Mouse (Mus musculus): ENCODE measurements around the gene Olfr142. TPM values are rescaled to one million over a fixed set of nuclear protein-coding genes. Genes with fewer than 3 reads are reported as not detected.
"Not testable (repeated sequence)": the region's sequence is repeated elsewhere in the genome, so short reads cannot be mapped to it uniquely, and the experiment has no call there.

Olfr142 gene
- not detected for total RNA-seq (2022)

GRCm38 (mm10) chr2:90257492-90257891 is at the start of gene Olfr142:
Gene Olfr142 (minus strand): TSS chr2:90257592.
- no peak for DNase-seq (ENCODE audit: low spot score in 2 of 2)

DNA sequence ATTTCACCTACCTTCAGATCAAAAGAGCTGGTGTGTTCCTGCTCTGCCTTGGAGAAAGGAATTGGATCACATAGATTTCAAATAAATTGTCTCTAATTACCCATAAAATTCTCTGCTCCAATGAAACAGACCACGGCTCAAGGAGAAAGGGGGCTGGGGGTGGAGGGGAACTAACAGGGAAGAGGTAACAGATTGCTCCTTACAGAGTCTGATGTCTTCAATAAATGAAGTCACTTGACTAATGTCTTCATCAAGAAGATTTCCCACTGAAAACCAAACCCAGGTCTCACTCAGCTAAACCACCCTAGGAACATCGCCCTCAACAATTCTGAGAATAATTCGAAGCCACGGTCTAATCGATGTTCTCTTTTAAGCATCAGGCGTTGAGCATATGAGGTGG is 35.3 kb upstream of the Olfr142 start, which contains the start of gene Olfr1272:
Gene Olfr1272 (minus strand): TSS at position 101 of the 400 bp plus-strand sequence.
- DNase-seq (ENCODE audit: low spot score in 2 of 2) = no peak

DNA sequence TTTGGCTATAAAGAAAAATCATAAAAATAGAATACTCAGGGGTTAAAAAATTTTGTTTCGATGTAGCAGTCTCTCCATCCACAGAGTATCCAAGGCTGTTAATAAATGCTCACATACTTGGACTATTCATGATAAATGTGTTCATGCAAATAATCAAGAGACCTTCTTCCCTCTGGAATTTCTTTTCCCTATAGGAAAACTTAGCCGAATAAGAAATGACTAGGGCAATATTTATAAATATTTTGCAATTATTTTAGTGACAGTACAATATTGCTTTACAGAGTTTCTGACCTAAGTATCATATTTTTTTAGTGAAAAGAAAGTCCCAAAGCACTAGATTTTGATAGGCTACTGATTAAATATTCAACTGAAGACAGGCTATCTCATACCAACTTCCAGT is 13.5 kb upstream of the Olfr142 start, which contains the start of gene Olfr1271:
Gene Olfr1271 (minus strand): TSS at position 101 of the 400 bp plus-strand sequence.
- DNase-seq (ENCODE audit: low spot score in 2 of 2) = no peak

- not testable (repeated sequence) for DNase-seq (ENCODE audit: low spot score in 2 of 2)
Measured at GRCm38 (mm10) chr2:90224393-90224792, 33.0 kb downstream of the Olfr142 start, which contains the start of gene Olfr1506. Gene Olfr1506 (minus strand): TSS chr2:90224493.

Other genes starting within 250 kb of the Olfr142 start
- gene Olfr1263, start 245.5 kb downstream of the Olfr142 start, total RNA-seq (2022) = not detected
- not detected for gene Olfr1264, start 232.0 kb downstream of the Olfr142 start, total RNA-seq (2022)
- not detected for gene Olfr1265, start 222.3 kb downstream of the Olfr142 start, total RNA-seq (2022)
- not detected for gene Olfr140, start 194.0 kb downstream of the Olfr142 start, total RNA-seq (2022)
- not detected for gene Olfr1269, start 136.2 kb downstream of the Olfr142 start, total RNA-seq (2022)
- not detected for gene Olfr32, start 115.3 kb downstream of the Olfr142 start, total RNA-seq (2022)
- gene Olfr1270, start 104.5 kb downstream of the Olfr142 start, total RNA-seq (2022) = not detected
- gene Olfr1506, start 33.1 kb downstream of the Olfr142 start, total RNA-seq (2022) = not detected
- gene Olfr1271, start 13.4 kb upstream of the Olfr142 start, total RNA-seq (2022) = not detected
- not detected for gene Olfr1272, start 35.2 kb upstream of the Olfr142 start, total RNA-seq (2022)
- gene Gm13769, start 64.6 kb upstream of the Olfr142 start, total RNA-seq (2022) = not detected
- gene Olfr1274-ps, start 141.1 kb upstream of the Olfr142 start, total RNA-seq (2022) = not detected